Mouse (Mus musculus) thymus, adult 2 months (tissue): Measurements from ENCODE around the gene Bcas3.

ENCODE experiments used
- CTCF ChIP-seq: fragments of 200-500 bp; IDR thresholded peaks from 2 replicates; pipeline ENCODE4 v1.5.1; 2012; ENCODE audit warnings: mild to moderate bottlenecking, control low read depth, low read length, moderate library complexity, borderline replicate concordance; ENCODE audit not compliant: control insufficient read depth, poor library complexity, insufficient read depth; ENCODE audit errors: extremely low read depth
- POLR2A ChIP-seq: fragments of 200-500 bp; IDR thresholded peaks from 2 replicates; pipeline ENCODE4 v1.6.1; 2012; ENCODE audit warnings: mild to moderate bottlenecking, low read length, control low read depth, moderate library complexity; ENCODE audit not compliant: control insufficient read depth, poor library complexity, insufficient read depth; ENCODE audit errors: extremely low read depth

- TF ChIP-seq CTCF (no peak), POLR2A (no peak)
Observed at GRCm38 (mm10) chr11:85697468-85697867, 344.5 kb downstream of the Bcas3 start.
